Mouse (Mus musculus) ovary, adult 18-20 months (tissue): Measurements from ENCODE around the gene Nat8f1.
"Not testable (repeated sequence)": the region's sequence is repeated elsewhere in the genome, so short reads cannot be mapped to it uniquely, and the experiment has no call there.

Experiments used
- DNase-seq: peaks from one replicate; pipeline ENCODE4 v3.0.0; 2022; ENCODE audit warnings: low spot score, mixed read lengths

Gene Nat8f1

DNA sequence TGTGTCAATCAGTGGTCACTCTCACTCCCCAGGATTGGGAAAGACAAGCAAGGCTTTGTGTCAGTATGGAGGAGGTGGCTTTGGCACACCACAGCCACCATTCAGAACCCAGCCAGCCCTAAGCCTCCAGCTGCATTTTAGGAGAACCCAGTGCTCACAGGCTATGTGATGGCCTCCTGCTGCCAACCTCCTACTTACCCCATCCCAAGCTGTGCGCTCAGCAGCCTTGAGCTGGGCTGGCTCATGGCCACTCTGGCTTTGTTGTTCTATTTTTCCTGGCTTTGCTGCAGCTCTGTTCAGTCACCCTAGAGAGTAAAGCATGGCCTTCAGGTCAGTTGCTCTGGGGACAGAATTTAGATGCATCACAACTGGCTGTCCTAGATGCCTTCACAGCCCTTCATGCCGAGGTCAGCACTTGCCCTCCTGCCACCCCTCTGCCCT lies 8.6 kb downstream of the Nat8f1 start:
- DNase-seq, result peak; percentile 62

DNA sequence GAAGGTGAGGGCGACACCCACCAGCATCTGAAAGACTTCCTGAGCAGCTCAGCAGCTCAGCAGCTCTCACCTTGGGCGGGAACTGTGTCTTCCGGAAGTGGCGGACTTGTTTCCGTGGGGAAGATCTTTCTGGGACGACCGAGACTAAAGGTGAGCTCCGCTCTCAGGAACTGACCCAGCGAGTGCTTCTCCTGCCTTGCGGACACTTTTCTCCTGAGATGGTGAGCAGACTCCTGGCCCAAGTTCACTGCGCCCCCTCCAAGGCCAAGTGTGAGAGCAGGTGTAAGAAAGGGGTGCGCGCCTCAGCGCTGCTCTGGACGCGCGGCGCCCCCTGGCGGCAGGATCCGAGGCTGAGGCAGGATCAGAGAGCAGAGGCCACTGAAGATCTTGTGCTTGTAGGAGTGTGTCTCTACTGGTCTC lies 10.8 kb downstream of the Nat8f1 start, which contains the start of gene Nat8f4:
Gene Nat8f4, minus strand, starts transcription at position 243 of the 420 bp plus-strand sequence.
- DNase-seq, result peak; percentile 62

DNA sequence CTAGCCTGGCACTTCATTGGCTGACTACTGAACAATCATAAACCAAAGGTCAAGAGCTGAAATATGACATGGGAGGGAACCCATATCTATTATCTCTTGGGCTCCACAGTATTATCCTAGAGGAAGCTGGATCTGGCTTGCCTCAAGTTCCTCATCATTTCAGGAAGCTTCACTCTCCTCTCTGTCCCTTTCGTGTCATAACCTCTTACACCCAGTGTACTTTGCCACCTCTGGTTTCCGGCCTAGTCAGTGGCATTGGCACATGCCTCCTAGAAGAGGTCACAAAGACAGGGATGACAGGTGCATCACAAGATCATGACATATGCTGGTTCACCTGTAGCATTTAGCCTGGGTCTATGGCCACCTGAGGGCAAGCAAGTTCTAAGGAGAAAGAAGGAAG lies 13.2 kb downstream of the Nat8f1 start:
- DNase-seq, result no peak

DNA sequence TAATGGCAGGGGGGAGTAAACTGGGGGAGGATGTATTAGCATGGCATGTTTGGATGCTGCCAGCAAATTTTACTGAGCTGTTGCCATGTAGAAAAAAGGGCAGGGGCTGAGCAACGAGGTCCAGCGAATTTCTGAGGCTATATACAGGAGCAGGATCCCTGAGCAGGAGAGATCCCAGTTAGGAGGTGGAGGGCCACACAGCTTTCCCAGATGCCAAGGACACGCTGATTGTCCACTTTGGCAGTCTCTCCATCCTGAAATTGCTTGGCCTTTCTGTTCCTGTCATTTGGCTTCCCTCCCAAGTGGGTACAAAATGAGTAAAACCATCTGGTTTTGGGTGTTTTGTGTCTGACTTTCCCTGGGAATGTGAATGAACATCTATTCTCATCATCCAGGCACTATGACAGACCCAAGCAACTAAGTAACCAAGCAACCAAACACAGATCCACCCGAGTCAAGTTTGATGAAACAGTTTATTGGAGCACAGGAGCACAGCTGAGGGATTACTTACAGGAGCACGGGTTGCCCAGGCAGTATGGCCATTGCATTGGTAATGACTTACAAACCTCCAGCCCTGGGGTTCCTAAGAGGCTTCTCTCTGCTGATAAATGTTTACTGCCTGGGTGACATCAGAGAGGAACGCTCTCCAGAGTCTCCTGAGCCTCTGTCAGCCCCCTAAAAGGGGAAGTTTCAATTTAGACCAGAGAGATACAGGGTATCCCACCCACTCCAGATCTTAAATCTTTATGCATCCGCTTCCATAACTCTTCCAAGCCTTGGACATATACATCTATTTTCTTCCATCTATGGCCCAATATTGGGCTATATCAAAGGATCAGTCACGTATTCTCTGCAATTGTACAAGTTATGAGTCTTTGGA lies 16.7 kb downstream of the Nat8f1 start:
- not testable (repeated sequence) for DNase-seq

DNA sequence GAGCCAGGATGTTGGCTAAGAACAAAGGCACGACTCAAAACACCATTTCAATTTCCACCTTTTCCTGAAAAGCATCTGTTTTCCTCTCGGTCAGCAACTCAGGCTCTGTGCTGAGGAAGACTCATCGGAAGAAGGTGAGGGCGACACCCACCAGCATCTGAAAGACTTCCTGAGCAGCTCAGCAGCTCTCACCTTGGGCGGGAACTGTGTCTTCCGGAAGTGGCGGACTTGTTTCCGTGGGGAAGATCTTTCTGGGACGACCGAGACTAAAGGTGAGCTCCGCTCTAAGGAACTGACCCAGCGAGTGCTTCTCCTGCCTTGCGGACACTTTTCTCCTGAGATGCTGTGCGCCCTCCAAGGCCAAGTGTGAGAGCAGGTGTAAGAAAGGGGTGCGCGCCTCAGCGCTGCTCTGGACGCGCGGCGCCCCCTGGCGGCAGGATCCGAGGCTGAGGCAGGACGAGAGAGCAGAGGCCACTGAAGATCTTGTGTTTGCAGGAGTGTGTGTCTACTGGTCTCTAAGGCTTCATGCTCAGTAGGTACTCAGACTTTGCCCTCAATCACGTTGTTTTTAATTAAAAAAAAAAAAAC lies 20.3 kb downstream of the Nat8f1 start:
- DNase-seq, result not testable (repeated sequence)

DNA sequence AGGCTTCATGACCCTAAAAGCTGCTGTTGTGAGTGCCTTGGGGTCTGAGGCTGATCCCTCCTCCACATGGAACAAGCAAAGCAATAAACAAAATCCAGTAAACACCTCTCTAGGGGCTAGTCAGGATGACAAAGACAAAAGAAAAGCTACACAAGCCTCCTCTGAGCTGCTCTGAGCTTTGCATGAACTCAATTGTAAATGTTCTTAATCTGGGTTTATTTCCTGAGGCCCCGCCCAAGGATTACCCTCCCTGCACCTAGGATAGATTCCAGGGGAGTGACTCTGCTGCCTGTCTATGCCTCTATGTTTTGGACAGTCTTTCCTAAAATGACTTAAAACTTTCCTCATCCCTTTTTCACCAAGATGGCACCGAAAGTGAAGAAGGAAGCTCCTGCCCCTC lies 26.5 kb downstream of the Nat8f1 start:
- DNase-seq, result no peak

DNA sequence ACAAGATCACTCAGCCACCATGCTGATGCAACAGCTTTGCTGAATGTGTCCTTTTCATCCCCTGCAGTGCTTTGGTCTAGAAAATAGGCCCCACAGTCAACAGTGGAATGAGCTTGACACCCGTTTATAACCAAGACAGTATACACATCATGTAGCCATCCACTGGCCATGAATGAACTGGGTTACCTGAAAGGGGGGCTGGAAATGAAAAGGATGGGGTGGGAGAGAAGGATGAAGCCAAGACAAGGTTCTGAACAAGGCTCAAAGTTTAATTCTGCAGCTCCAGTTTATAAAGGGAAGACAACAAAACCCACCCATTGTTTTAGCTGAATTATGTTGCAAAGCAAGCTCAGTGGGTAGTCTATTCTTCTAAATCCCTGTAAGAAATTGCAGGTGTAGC lies 31.2 kb downstream of the Nat8f1 start:
- DNase-seq, result no peak

DNA sequence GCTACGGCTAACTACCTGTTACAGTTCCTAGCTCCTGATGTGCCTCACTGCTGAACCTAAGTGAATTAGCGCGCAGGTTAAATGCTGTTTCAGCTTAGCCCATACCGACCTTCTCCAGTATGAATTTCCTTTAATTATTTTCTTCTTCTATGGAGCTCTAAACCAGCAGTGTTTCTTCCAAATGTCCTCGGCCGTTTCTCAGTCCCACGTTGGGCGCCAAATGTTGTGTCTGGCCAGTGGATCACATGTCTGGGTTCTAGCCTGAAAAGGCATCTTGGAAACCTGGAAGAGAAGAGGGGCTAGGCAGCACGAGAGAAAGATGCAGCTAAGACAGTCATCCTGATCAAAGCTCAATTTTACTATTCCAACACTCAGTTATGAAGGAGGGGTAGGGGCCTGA lies 32.2 kb downstream of the Nat8f1 start:
- DNase-seq, result not testable (repeated sequence)

DNA sequence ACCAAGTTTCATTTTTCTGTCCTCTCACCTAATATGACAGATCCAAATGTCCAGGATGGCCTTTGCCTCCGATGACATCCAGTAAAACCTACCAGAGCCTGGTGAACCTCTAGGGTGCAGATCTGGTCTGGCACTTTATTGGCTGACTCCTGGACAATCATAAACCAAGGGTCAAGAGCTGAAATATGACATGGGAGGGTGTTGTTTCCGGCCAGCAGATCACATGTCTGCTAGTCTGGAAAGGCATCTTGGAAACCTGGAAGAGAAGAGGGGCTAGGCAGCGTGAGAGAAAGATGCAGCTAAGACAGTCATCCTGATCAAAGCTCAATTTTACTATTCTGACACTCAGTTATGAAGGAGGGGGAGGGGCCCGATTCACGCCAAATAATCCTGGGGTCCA lies 46.5 kb downstream of the Nat8f1 start, which contains the start of gene Nat8f2:
Gene Nat8f2, minus strand, starts transcription at position 153 of the 400 bp plus-strand sequence.
- DNase-seq, result not testable (repeated sequence)

DNA sequence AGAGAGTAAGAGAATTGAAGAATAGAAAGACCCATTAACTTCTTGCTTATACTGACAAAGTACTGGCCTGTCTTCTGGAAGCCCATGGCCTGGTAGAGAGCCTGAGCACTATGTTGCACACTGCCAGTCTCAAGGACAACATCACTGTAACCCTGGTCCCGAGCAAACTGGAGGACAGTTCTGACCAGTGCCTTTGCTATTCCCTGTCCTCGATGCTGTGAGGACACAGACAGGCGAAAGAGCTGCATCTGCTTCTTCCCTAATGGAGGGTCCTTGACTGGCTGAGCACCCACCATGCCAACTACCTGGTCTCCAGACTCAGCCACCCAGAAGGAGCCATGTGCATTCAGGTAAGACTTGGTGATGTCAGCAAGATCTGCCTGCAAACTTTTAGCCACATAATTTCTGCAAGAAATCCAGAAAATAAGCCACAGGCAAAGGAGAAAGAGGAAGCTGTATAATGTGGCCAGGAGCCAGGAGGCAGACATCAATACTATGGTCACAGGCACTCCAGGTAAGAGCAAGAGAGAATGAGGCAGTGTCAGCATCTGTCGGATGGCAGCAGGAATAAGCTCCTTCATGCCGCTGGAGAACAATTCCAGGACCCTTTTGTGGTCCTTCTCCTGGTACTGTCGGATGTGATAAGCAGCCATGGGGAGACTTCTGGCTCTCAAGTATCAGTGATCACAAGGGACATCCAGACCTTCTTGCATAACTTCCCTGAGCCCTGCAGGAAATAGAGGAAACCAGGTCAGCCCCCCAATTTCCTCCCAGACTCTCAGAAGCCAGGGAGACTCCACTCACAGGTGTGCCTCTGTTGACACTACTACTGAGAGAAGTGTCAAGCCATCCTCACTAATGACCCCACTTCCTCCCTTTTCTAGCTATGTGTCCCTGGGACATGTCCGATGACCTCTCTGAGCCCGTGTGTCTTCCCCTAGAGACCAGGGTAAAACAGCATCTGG lies 47.5 kb downstream of the Nat8f1 start:
- no peak for DNase-seq

DNA sequence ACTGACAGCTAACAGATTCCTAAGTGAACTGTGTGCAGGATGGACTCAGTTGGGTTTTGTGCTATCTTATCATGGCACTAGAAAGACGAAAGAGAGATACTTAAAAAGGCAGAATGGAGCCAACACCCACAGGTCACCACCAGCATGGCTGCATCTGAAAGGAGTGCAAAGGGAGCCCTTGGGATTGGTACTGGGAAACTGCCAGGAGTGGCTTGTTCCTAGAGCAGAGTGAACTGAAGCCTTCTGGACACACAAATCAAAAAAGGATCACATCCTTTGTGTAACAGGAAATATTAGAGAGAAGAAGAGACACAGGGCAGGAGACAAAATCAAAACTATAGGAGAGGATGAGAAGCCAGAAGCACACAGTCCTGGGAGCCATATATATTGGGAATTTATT lies 48.5 kb downstream of the Nat8f1 start:
- DNase-seq, result not testable (repeated sequence)

DNA sequence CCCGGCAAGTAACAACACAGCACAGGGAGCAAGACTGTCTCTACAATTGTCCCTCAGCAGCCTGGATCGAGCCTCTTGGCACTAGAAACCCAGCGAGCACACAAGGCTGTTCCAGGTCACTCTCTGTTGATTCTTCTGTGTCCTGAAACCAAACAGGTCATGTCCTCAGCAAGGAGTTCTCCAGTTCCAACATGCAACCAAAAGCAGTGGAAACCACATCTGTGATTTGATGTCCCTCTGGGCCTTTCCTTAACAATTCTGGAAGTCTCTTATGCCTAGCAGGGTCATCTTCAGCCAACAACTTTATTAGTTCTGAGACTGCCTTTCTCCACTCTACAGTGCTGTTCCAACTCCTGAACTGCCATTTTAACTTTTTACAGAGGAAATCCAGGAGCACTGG lies 49.3 kb downstream of the Nat8f1 start:
- not testable (repeated sequence) for DNase-seq

DNA sequence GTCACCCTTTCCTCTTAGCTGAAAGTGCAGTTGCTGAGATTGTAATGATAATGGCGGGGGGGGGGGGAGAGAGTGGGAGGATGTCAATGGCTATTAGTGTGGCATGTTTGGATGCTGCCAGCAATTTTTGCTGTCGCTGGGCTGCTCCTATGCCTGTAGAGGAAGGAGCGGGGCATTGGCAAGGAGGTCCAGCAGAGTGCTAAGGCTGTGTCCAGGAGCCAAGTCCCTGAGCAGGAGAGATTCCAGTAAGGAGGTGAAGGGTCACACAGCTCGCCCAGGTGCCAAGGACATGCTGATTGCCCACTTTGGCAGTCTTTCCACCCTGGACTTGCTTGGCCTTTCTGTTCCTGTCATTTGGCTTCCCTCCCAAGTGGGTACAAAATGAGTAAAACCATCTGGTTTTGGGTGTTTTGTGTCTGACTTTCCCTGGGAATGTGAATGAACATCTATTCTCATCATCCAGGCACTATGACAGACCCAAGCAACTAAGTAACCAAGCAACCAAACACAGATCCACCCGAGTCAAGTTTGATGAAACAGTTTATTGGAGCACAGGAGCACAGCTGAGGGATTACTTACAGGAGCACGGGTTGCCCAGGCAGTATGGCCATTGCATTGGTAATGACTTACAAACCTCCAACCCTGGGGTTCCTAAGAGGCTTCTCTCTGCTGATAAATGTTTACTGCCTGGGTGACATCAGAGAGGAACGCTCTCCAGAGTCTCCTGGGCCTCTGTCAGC lies 50.4 kb downstream of the Nat8f1 start:
- not testable (repeated sequence) for DNase-seq

DNA sequence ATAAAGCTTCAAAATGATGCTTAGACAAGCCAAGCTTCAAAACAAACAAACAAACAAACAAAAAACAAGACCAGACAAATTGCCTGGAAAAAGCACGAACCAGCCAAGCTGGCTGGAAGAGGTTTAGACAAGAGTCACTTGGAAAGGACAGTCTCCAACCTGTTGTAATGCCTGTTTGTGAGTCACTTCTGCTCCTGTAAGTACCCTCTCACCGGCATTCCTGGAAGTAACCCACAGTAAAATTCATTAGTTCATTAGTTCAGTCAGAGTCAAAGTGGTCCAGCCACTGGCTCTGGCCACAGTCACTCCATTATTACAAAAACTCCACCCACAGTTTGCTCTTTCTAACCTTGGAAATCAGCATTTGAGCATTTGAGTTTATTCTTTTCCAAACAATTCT lies 51.6 kb downstream of the Nat8f1 start:
- DNase-seq, result no peak

DNA sequence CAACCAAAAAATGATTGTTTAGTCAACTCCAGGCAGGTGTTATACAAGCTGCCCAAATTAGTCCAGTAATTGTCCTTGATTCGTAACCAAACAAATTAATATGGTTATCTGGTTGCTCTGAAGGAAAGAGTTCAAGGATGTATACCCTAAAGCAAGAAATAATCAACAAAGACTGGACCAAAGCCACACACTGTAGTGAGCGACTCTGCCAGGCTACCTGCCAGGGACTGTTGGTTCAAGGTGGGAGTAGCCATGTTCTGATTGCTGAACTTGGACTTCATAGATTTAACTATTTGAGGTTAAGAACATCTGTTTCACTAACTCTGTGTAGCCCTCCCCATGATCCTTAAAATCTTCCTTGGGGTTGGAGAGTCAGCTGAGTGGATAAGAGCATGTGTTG lies 52.4 kb downstream of the Nat8f1 start:
- DNase-seq, result no peak

DNA sequence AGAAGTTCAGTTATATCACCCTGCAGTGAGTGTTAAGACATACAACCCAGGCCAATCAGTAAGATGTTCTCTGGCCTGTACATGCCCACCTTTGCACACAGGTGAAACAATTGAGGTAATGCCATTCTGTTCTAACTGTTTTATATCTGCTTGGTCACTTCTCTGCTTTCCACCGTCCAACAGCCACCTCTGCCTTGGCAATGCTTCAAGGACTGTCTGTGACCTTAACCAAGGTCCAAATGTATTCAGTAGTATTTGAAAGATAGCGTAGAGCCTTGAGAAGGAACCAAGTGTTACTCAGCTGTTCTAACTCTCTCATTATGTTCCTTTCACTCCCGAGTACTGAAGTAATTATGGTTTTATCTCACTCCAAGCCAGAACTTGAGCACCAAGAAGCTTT lies 52.9 kb downstream of the Nat8f1 start:
- peak; percentile 62 for DNase-seq

DNA sequence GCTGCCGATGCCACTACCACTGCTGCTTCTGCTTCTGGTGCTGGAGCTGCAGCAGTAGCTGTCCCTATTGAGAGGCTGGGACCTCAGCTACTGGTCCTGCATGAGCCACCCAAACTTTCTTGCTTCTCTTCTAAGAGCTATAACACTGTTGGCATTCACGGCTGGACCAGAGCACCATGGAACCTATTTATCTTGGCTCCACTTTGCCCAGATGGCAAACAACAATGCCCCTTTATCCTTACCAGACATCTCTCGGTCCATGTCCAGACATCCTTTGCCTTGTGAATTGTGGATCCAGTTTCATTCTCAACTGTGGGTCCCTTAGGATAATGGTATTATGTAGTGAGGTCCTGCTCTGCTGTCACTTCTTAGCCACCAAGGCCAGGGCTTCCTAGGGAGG lies 54.2 kb downstream of the Nat8f1 start:
- DNase-seq, result no peak
